Mouse (Mus musculus) gastrocnemius, adult 18-20 months (tissue): ENCODE measurements around the gene Ppp2r5e. TPM values are rescaled to one million over a fixed set of nuclear protein-coding genes. Genes with fewer than 3 reads are reported as not detected.

Source experiments
- DNase-seq: peaks from one replicate; pipeline ENCODE4 v3.0.0; 2021; ENCODE audit warnings: low spot score
- total RNA-seq, 2 experiments: library from RNA; stranded (reverse); gene quantifications; 2 replicates each; pipeline ENCODE4 v1.2.3; 2021

Gene Ppp2r5e
- total RNA-seq, 2 experiments from 2014 or later, result 30.9 to 34.1 TPM

DNA sequence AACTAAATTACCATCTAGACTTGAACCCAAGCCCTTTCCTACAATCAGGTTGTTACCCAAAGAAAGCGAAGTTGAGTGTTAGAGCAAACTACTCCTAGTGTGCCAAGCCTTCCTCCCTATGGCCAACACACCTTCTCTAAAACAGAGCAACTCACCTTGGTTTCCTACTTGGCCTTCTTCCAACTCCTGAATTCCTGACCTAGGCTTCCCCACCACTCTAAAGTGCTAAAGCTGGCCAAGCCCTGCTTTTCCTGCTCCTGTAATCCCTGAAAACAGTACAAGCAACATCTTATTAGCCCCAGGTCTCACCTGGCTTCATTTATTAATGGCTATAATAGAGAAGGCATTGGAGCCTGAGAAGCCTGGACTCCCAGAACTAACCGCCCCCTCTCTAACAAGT is 17.0 kb downstream of the Ppp2r5e start:
- DNase-seq, result no peak

GRCm38 (mm10) chr12:75577255-75577654 is 18.8 kb downstream of the Ppp2r5e start:
- DNase-seq, result no peak

GRCm38 (mm10) chr12:75572271-75572670 is 23.8 kb downstream of the Ppp2r5e start:
- peak; percentile 31 for DNase-seq

GRCm38 (mm10) chr12:75570138-75570537 is 25.9 kb downstream of the Ppp2r5e start:
- DNase-seq, result no peak

GRCm38 (mm10) chr12:75567745-75568144 is 28.3 kb downstream of the Ppp2r5e start:
- DNase-seq, result no peak

GRCm38 (mm10) chr12:75565756-75566155 is 30.3 kb downstream of the Ppp2r5e start:
- no peak for DNase-seq

GRCm38 (mm10) chr12:75564498-75564897 is 31.5 kb downstream of the Ppp2r5e start:
- no peak for DNase-seq

GRCm38 (mm10) chr12:75562996-75563618 is 32.9 kb downstream of the Ppp2r5e start:
- DNase-seq, result no peak

- DNase-seq, result no peak
These were observed 35.2 kb downstream of the Ppp2r5e start for GRCm38 (mm10) chr12:75560681-75561387.

- peak; percentile 28 for DNase-seq
These were observed 36.8 kb downstream of the Ppp2r5e start for GRCm38 (mm10) chr12:75559196-75559595.

- DNase-seq, result no peak
These were observed 38.2 kb downstream of the Ppp2r5e start for GRCm38 (mm10) chr12:75557813-75558212.

GRCm38 (mm10) chr12:75555032-75555431 is 41.0 kb downstream of the Ppp2r5e start:
- DNase-seq, result no peak

- DNase-seq, result peak; percentile 91
These were observed 43.7 kb downstream of the Ppp2r5e start for GRCm38 (mm10) chr12:75552296-75552695.

DNA sequence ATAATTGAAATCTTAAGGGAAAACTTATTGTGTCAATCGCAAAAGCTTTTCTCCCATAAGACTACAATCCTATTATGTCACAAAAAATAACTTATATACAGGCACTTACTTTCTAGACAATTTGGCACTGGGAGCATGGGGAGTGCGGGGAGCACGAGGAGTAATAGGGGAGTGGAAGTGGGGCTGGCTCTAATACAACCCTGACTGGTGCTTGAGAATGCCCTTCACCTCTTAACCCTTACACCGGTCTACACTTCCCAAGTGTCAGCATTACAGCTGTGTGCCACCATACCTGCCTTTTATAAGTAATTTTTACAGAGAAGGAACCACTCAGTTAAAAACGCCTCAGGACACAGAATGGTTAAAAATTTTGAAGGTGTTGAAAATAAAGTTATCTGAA is 44.4 kb downstream of the Ppp2r5e start:
- DNase-seq, result no peak

- no peak for DNase-seq
These were observed 47.0 kb downstream of the Ppp2r5e start for GRCm38 (mm10) chr12:75548999-75549398.

DNA sequence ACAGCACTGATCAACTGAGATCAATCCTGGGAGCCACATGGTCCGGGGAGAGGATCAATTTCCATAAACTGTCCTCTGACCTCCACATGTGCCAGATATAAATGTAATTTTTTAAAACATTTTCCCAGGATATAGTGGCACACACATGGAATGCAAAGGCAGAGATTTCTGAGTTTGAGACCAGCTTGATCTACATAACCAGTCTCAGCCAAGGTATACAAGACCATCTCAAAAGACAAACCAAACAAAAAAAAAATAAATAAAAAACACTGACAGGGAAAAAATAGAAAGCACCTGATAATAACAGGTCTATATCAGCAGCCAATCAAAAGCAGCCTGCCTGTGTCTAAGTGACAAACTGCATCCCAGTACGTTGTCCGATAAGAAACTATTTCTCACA is 48.9 kb downstream of the Ppp2r5e start:
- DNase-seq, result no peak

GRCm38 (mm10) chr12:75546241-75546640 is 49.8 kb downstream of the Ppp2r5e start:
- no peak for DNase-seq

- no peak for DNase-seq
These were observed 50.6 kb downstream of the Ppp2r5e start for GRCm38 (mm10) chr12:75545431-75545925.

GRCm38 (mm10) chr12:75544666-75545065 is 51.4 kb downstream of the Ppp2r5e start:
- DNase-seq, result no peak

DNA sequence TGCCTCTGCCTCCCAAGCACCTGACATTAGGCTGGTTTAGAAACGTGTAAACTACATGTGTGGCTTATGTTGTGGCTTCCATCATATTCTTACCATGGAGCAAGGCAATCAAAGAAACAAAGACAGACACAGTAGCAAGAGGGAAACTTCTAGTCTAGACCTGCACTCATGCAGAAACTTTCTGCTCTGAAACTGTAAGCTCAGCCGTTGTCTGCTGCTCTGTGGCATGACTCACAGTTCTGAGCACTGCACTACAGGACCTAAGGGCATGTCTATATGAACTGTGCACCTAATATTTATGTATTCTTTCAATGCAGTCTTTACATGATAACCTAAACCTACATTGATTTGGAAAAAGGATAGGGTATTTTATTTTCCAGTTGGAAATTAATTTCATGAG is 51.8 kb downstream of the Ppp2r5e start:
- DNase-seq, result no peak

DNA sequence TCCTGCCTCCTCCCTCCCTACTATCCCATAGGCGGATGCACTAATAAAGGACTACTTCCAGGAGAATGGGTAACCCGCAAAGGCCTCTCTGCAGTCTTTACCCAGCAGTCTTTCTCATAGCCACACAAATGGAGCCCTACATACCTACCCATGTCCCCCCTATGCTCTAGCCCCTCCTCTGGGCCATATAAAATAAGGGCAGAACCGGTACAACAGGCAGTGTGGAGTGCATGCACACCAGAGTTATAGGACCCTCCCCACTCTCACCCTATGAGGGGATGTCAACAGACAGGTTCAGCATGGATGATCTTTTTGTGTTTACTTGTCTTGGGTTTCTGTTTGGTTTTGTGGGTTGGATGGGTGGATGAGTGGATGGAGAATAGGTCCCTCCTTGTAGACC is 52.7 kb downstream of the Ppp2r5e start:
- DNase-seq, result no peak

GRCm38 (mm10) chr12:75540621-75541171 is 55.3 kb downstream of the Ppp2r5e start:
- DNase-seq, result no peak

DNA sequence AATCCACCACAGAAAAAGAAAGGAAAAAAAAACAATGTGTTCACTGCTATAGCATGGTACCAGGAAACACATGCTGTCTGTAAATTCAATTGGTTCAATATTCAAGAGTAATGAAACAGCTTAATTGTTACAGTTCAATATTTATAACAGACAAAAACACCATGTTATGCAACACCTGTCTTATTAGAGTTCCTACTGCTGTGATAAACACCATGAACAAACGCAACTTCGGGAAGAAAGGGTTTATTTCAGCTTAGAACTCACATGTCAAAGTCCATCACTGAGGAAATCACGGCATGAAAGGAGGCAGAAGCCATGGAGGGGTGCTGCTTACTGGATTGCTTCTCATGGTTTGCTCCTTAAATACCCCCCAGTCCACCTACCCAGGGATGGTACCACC is 56.8 kb downstream of the Ppp2r5e start:
- no peak for DNase-seq
